ENCODE assay signal across 8 mouse cellular contexts in genomic region chr11:70238591-70239440, GRCm38 (mm10). TPM values are rescaled to one million over a fixed set of nuclear protein-coding genes. Genes with fewer than 3 reads are reported as not detected.
DNase-seq lines count a peak whose midpoint lies in the region; ATAC-seq and TF ChIP-seq lines count a peak whose summit lies in the region.

No protein-coding gene starts in this region.

- no peak for TF ChIP-seq POLR2A in bone marrow, adult 2 months (IDR thresholded peaks at IDR 0.05; ENCODE audit: borderline replicate concordance, control insufficient read depth, low read depth, low read length)

- H3K9ac ChIP-seq in forebrain, embryonic 15.5 days (replicated peaks): peak overlapping the region; percentile 87
- peak overlapping the region; percentile 83 for H3K9ac ChIP-seq in neural tube, embryonic 12.5 days

- no peak for ATAC-seq in forebrain, embryonic 15.5 days (replicated peaks)
- no peak for ATAC-seq in neural tube, embryonic 12.5 days (ENCODE audit: low FRiP score, low read depth)

- peak overlapping the region; percentile 97 for H3K4me2 ChIP-seq in forebrain, embryonic 15.5 days (replicated peaks)
- H3K4me2 ChIP-seq in neural tube, embryonic 12.5 days (replicated peaks): peak overlapping the region; percentile 95

- TF ChIP-seq CTCF in layer of hippocampus, adult 2 months (conservative IDR thresholded peaks at IDR 0.05): no peak
- TF ChIP-seq CTCF in bone marrow, adult 2 months (IDR thresholded peaks at IDR 0.05; ENCODE audit: control insufficient read depth, insufficient read depth, low read length): no peak

- H3K4me3 ChIP-seq in layer of hippocampus, adult 2 months: peak overlapping the region; percentile 67
- H3K4me3 ChIP-seq in bone marrow, adult 2 months (replicated peaks; ENCODE audit: control insufficient read depth, low read depth, low read length): peak overlapping the region; percentile 89
- peak overlapping the region; percentile 81 for H3K4me3 ChIP-seq in forebrain, embryonic 15.5 days
- H3K4me3 ChIP-seq in neural tube, embryonic 12.5 days: peak overlapping the region; percentile 91

- peaks cover 3% of the 10 kb centered on the region; the same call in 1 of the 2 replicates for H3K4me1 ChIP-seq in bone marrow, adult 2 months (ENCODE audit: control insufficient read depth, insufficient read depth, low read length)
- H3K4me1 ChIP-seq in forebrain, embryonic 15.5 days: peaks cover 40% of the 10 kb centered on the region
- H3K4me1 ChIP-seq in neural tube, embryonic 12.5 days: peaks cover 23% of the 10 kb centered on the region

- no peak for DNase-seq in layer of hippocampus, adult 2 months (ENCODE audit: low spot score in 2 of 2)
- no peak for DNase-seq in layer of hippocampus, adult 18-20 months (ENCODE audit: low spot score in 2 of 2)
- peak; percentile 53 to 56 for DNase-seq in kidney, postnatal 36 days
- DNase-seq in layer of hippocampus, adult 9-11 months: no peak
- DNase-seq in thymus, postnatal 10 days (ENCODE audit: low spot score in 2 of 2): no peak

- 13% methylated on average over 23 of the region's 23 CpGs for WGBS in bone marrow, adult 2 months
- WGBS in forebrain, embryonic 15.5 days: 14% methylated on average over 23 of the region's 23 CpGs
- WGBS in neural tube, embryonic 12.5 days: 13% methylated on average over 23 of the region's 23 CpGs

- H3K27me3 ChIP-seq in forebrain, embryonic 15.5 days: no peaks in the 10 kb centered on the region
- no peaks in the 10 kb centered on the region for H3K27me3 ChIP-seq in neural tube, embryonic 12.5 days (replicated peaks)

- peak overlapping the region; percentile 95 for H3K27ac ChIP-seq in layer of hippocampus, adult 2 months
- H3K27ac ChIP-seq in bone marrow, adult 2 months (ENCODE audit: control insufficient read depth, insufficient read depth, low read depth, low read length, poor library complexity): peak overlapping the region; percentile 96
- peak overlapping the region; percentile 93 for H3K27ac ChIP-seq in forebrain, embryonic 15.5 days (replicated peaks)
- 0 out of 2 replicates have a peak overlapping the region, but pooled peaks have one; percentile 82 for H3K27ac ChIP-seq in neural tube, embryonic 12.5 days

- no peaks in the 10 kb centered on the region for H3K9me3 ChIP-seq in forebrain, embryonic 15.5 days
- H3K9me3 ChIP-seq in neural tube, embryonic 12.5 days: no peaks in the 10 kb centered on the region

- peaks cover 15% of the 10 kb centered on the region for H3K36me3 ChIP-seq in forebrain, embryonic 15.5 days
- H3K36me3 ChIP-seq in neural tube, embryonic 12.5 days: peaks cover 16% of the 10 kb centered on the region

RNA-seq across cellular contexts. Expression of gene Gm21988, which starts 0.8 kb away (rescaled TPM):
- 1 to 10 TPM; 3.9 to 4.3 TPM for total RNA-seq in layer of hippocampus, adult 2 months (2021)
- total RNA-seq in layer of hippocampus, adult 18-20 months (2021): 1 to 10 TPM; 5.6 to 6.7 TPM
- 4.8 TPM in 1 of 2 replicates, not detected in the other for polyA plus RNA-seq in bone marrow, adult 2 months (2011; ENCODE audit: insufficient read depth, insufficient read length, low replicate concordance, missing spikeins)
- 12.9 and 13.0 TPM in 2 replicates for polyA plus RNA-seq in forebrain, embryonic 15.5 days (2015; fragmentation: Nextera tagmentation; extraction: Ambion mirVana)
- 14.4 and 15.2 TPM in 2 replicates for polyA plus RNA-seq in neural tube, embryonic 12.5 days (2016; fragmentation: Nextera tagmentation; extraction: Ambion mirVana)

RNA-seq across cellular contexts. Expression of gene Rnasek, which starts 0.8 kb away (rescaled TPM):
- 100 to 1,000 TPM; 272 to 278 TPM for total RNA-seq in layer of hippocampus, adult 2 months (2021)
- total RNA-seq in layer of hippocampus, adult 18-20 months (2021): 100 to 1,000 TPM; 262 to 272 TPM
- 116 and 167 TPM in 2 replicates for polyA plus RNA-seq in bone marrow, adult 2 months (2011; ENCODE audit: insufficient read depth, insufficient read length, low replicate concordance, missing spikeins)
- polyA plus RNA-seq in forebrain, embryonic 15.5 days (2015; fragmentation: Nextera tagmentation; extraction: Ambion mirVana): 271 and 278 TPM in 2 replicates
- polyA plus RNA-seq in neural tube, embryonic 12.5 days (2016; fragmentation: Nextera tagmentation; extraction: Ambion mirVana): 231 and 245 TPM in 2 replicates

RNA-seq across cellular contexts. Expression of gene 0610010K14Rik, which starts 1.1 kb away (rescaled TPM):
- total RNA-seq in layer of hippocampus, adult 2 months (2021): 10 to 100 TPM; 43.8 to 48.7 TPM
- 10 to 100 TPM; 39.7 to 45.9 TPM for total RNA-seq in layer of hippocampus, adult 18-20 months (2021)
- polyA plus RNA-seq in bone marrow, adult 2 months (2011; ENCODE audit: insufficient read depth, insufficient read length, low replicate concordance, missing spikeins): 67.2 and 107 TPM in 2 replicates
- 191 and 199 TPM in 2 replicates for polyA plus RNA-seq in forebrain, embryonic 15.5 days (2015; fragmentation: Nextera tagmentation; extraction: Ambion mirVana)
- 169 and 183 TPM in 2 replicates for polyA plus RNA-seq in neural tube, embryonic 12.5 days (2016; fragmentation: Nextera tagmentation; extraction: Ambion mirVana)

RNA-seq across cellular contexts. Expression of gene Bcl6b, which starts 9.2 kb away (rescaled TPM):
- 1 to 10 TPM in 1 of 2 experiments, under 1 TPM in 1; 0.83 to 1.4 TPM for total RNA-seq in layer of hippocampus, adult 2 months (2021)
- total RNA-seq in layer of hippocampus, adult 18-20 months (2021): 1 to 10 TPM in 1 of 2 experiments, under 1 TPM in 1; 0.92 to 1.1 TPM
- 1.4 and 2.2 TPM in 2 replicates for polyA plus RNA-seq in bone marrow, adult 2 months (2011; ENCODE audit: insufficient read depth, insufficient read length, low replicate concordance, missing spikeins)
- 5.7 and 6.1 TPM in 2 replicates for polyA plus RNA-seq in forebrain, embryonic 15.5 days (2015; fragmentation: Nextera tagmentation; extraction: Ambion mirVana)
- 6.9 TPM in 2 replicates for polyA plus RNA-seq in neural tube, embryonic 12.5 days (2016; fragmentation: Nextera tagmentation; extraction: Ambion mirVana)

RNA-seq across cellular contexts. Expression of gene Alox12, which starts 16.3 kb away (rescaled TPM):
- total RNA-seq in layer of hippocampus, adult 2 months (2021): under 1 TPM; 0.13 to 0.27 TPM
- total RNA-seq in layer of hippocampus, adult 18-20 months (2021): under 1 TPM; 0.15 to 0.27 TPM
- 46.3 and 82.5 TPM in 2 replicates for polyA plus RNA-seq in bone marrow, adult 2 months (2011; ENCODE audit: insufficient read depth, insufficient read length, low replicate concordance, missing spikeins)
- 0.66 and 0.79 TPM in 2 replicates for polyA plus RNA-seq in forebrain, embryonic 15.5 days (2015; fragmentation: Nextera tagmentation; extraction: Ambion mirVana)
- 2.8 and 3.0 TPM in 2 replicates for polyA plus RNA-seq in neural tube, embryonic 12.5 days (2016; fragmentation: Nextera tagmentation; extraction: Ambion mirVana)

Comparison
In these comparisons a context has a peak if more than half of its experiments do, and no peak if none do; other contexts are left out.
1. DNase-seq: peak in kidney, postnatal 36 days (2 of 2); none in layer of hippocampus, adult 2 months (0 of 2), layer of hippocampus, adult 18-20 months (0 of 2), layer of hippocampus, adult 9-11 months (single experiment) and thymus, postnatal 10 days (0 of 2).
2. Peak in every context shown above with its lines, with median percentiles within 50 percentile points of each other: H3K27ac ChIP-seq and H3K4me3 ChIP-seq.